Mouse (Mus musculus): Measurements from ENCODE around the gene Myo1c. TPM values are rescaled to one million over a fixed set of nuclear protein-coding genes. Genes with fewer than 3 reads are reported as not detected.

Myo1c gene
- polyA plus RNA-seq, 1 experiment from 2014 or later: 37.4 TPM

- H3K27me3 ChIP-seq (replicated peaks; ENCODE audit: control insufficient read depth, insufficient read depth, low read length): no peaks in the 10 kb centered on the region
- no peak overlapping the region for H3K27ac ChIP-seq (ENCODE audit: low read depth, low read length)
- peaks cover 61% of the 10 kb centered on the region for H3K36me3 ChIP-seq (ENCODE audit: control insufficient read depth, insufficient read depth, low read length)
- WGBS: 78% methylated on average over 12 of the region's 12 CpGs
- DNase-seq (ENCODE audit: low spot score) (no peak), ATAC-seq (replicated peaks; ENCODE audit: low FRiP score) (no peak)
- H3K9me3 ChIP-seq (ENCODE audit: control insufficient read depth, low read length): no peaks in the 10 kb centered on the region
- no peak overlapping the region for H3K9ac ChIP-seq (ENCODE audit: low read depth, low read length)
- no peak overlapping the region for H3K4me3 ChIP-seq (ENCODE audit: low read depth, low read length)
- H3K4me1 ChIP-seq (replicated peaks; ENCODE audit: control insufficient read depth, insufficient read depth, low read length): no peaks in the 10 kb centered on the region
- no peak overlapping the region for H3K4me2 ChIP-seq
Measured at GRCm38 (mm10) chr11:75669853-75670200, 19.5 kb downstream of the Myo1c start.

- no peak for ATAC-seq (replicated peaks; ENCODE audit: low FRiP score)
Measured at GRCm38 (mm10) chr11:75671426-75672180, 21.3 kb downstream of the Myo1c start.

GRCm38 (mm10) chr11:75673411-75673810 is 23.1 kb downstream of the Myo1c start:
- Histone ChIP-seq H3K9ac (ENCODE audit: low read depth, low read length) (no peak overlapping the region), H3K9me3 (ENCODE audit: control insufficient read depth, low read length) (no peaks in the 10 kb centered on the region), H3K27me3 (replicated peaks; ENCODE audit: control insufficient read depth, insufficient read depth, low read length) (no peaks in the 10 kb centered on the region), H3K4me2 (no peak overlapping the region), H3K27ac (ENCODE audit: low read depth, low read length) (no peak overlapping the region), H3K4me3 (ENCODE audit: low read depth, low read length) (no peak overlapping the region), H3K4me1 (replicated peaks; ENCODE audit: control insufficient read depth, insufficient read depth, low read length) (0 out of 2 replicates have a peak, but pooled peaks cover 2% of the 10 kb centered on the region), H3K36me3 (ENCODE audit: control insufficient read depth, insufficient read depth, low read length) (peaks cover 37% of the 10 kb centered on the region)
- DNase-seq (ENCODE audit: low spot score) (no peak), ATAC-seq (replicated peaks; ENCODE audit: low FRiP score) (no peak)
- 86% methylated on average over 5 of the region's 5 CpGs for WGBS

More at GRCm38 (mm10) chr11:75671426-75672180, 21.3 kb downstream of the Myo1c start:
- Histone ChIP-seq H3K4me1 (replicated peaks; ENCODE audit: control insufficient read depth, insufficient read depth, low read length) (no peaks in the 10 kb centered on the region), H3K4me2 (no peak overlapping the region), H3K9me3 (ENCODE audit: control insufficient read depth, low read length) (no peaks in the 10 kb centered on the region), H3K36me3 (ENCODE audit: control insufficient read depth, insufficient read depth, low read length) (peaks cover 45% of the 10 kb centered on the region), H3K9ac (ENCODE audit: low read depth, low read length) (no peak overlapping the region), H3K27me3 (replicated peaks; ENCODE audit: control insufficient read depth, insufficient read depth, low read length) (no peaks in the 10 kb centered on the region), H3K4me3 (ENCODE audit: low read depth, low read length) (no peak overlapping the region), H3K27ac (ENCODE audit: low read depth, low read length) (no peak overlapping the region)
- DNase-seq (ENCODE audit: low spot score): no peak
- 86% methylated on average over 22 of the region's 22 CpGs for WGBS

GRCm38 (mm10) chr11:75674875-75675274 is 24.6 kb downstream of the Myo1c start:
- WGBS: 83% methylated on average over 3 of the region's 3 CpGs
- no peak overlapping the region for H3K27ac ChIP-seq (ENCODE audit: low read depth, low read length)
- no peaks in the 10 kb centered on the region for H3K9me3 ChIP-seq (ENCODE audit: control insufficient read depth, low read length)
- 0 out of 2 replicates have a peak, but pooled peaks cover 2% of the 10 kb centered on the region for H3K4me1 ChIP-seq (replicated peaks; ENCODE audit: control insufficient read depth, insufficient read depth, low read length)
- H3K27me3 ChIP-seq (replicated peaks; ENCODE audit: control insufficient read depth, insufficient read depth, low read length): no peaks in the 10 kb centered on the region
- DNase-seq (ENCODE audit: low spot score): no peak
- no peak overlapping the region for H3K4me2 ChIP-seq
- no peak overlapping the region for H3K9ac ChIP-seq (ENCODE audit: low read depth, low read length)
- H3K36me3 ChIP-seq (ENCODE audit: control insufficient read depth, insufficient read depth, low read length): peaks cover 30% of the 10 kb centered on the region
- H3K4me3 ChIP-seq (ENCODE audit: low read depth, low read length): no peak overlapping the region
- ATAC-seq (replicated peaks; ENCODE audit: low FRiP score): no peak

- Histone ChIP-seq H3K4me2 (peak overlapping the region; percentile 93), H3K4me3 (ENCODE audit: low read depth, low read length) (peak overlapping the region; percentile 99), H3K9me3 (ENCODE audit: control insufficient read depth, low read length) (no peaks in the 10 kb centered on the region), H3K9ac (ENCODE audit: low read depth, low read length) (peak overlapping the region; percentile 98), H3K4me1 (replicated peaks; ENCODE audit: control insufficient read depth, insufficient read depth, low read length) (peaks cover 11% of the 10 kb centered on the region), H3K36me3 (ENCODE audit: control insufficient read depth, insufficient read depth, low read length) (peaks cover 6% of the 10 kb centered on the region), H3K27me3 (replicated peaks; ENCODE audit: control insufficient read depth, insufficient read depth, low read length) (no peaks in the 10 kb centered on the region), H3K27ac (ENCODE audit: low read depth, low read length) (peak overlapping the region; percentile 64)
- ATAC-seq (replicated peaks; ENCODE audit: low FRiP score): no peak
- no peak for DNase-seq (ENCODE audit: low spot score)
- WGBS: 78% methylated on average over 3 of the region's 3 CpGs
Measured at GRCm38 (mm10) chr11:75677881-75678746, 27.8 kb downstream of the Myo1c start.

GRCm38 (mm10) chr11:75678747-75679438 is 28.6 kb downstream of the Myo1c start, which contains the start of gene Crk:
Gene Crk (plus strand): TSS chr11:75679259.
- Histone ChIP-seq H3K4me1 (replicated peaks; ENCODE audit: control insufficient read depth, insufficient read depth, low read length) (peaks cover 11% of the 10 kb centered on the region), H3K4me3 (ENCODE audit: low read depth, low read length) (peak within 1 kb of the TSS; percentile 99), H3K4me2 (peak within 1 kb of the TSS; percentile 93), H3K36me3 (ENCODE audit: control insufficient read depth, insufficient read depth, low read length) (peaks cover 5% of the 10 kb centered on the region; the same call in 1 of the 2 replicates), H3K27me3 (replicated peaks; ENCODE audit: control insufficient read depth, insufficient read depth, low read length) (no peaks in the 10 kb centered on the region), H3K27ac (ENCODE audit: low read depth, low read length) (peak within 1 kb of the TSS; percentile 95), H3K9ac (ENCODE audit: low read depth, low read length) (peak within 1 kb of the TSS; percentile 98), H3K9me3 (ENCODE audit: control insufficient read depth, low read length) (no peaks in the 10 kb centered on the region)
- under 1% methylated on average over 55 of the region's 55 CpGs for WGBS
- ATAC-seq (replicated peaks; ENCODE audit: low FRiP score) (peak; percentile 97), DNase-seq (ENCODE audit: low spot score) (peak; percentile 96)

GRCm38 (mm10) chr11:75679439-75680171 is 29.3 kb downstream of the Myo1c start:
- H3K9ac ChIP-seq (ENCODE audit: low read depth, low read length): peak overlapping the region; percentile 98
- peak overlapping the region; percentile 95 for H3K27ac ChIP-seq (ENCODE audit: low read depth, low read length)
- no peaks in the 10 kb centered on the region for H3K9me3 ChIP-seq (ENCODE audit: control insufficient read depth, low read length)
- under 1% methylated on average over 43 of the region's 43 CpGs for WGBS
- peak; percentile 77 for DNase-seq (ENCODE audit: low spot score)
- H3K36me3 ChIP-seq (ENCODE audit: control insufficient read depth, insufficient read depth, low read length): peaks cover 8% of the 10 kb centered on the region; the same call in 1 of the 2 replicates
- H3K4me1 ChIP-seq (replicated peaks; ENCODE audit: control insufficient read depth, insufficient read depth, low read length): peaks cover 11% of the 10 kb centered on the region
- H3K4me3 ChIP-seq (ENCODE audit: low read depth, low read length): peak overlapping the region; percentile 99
- ATAC-seq (replicated peaks; ENCODE audit: low FRiP score): peak; percentile 70
- peak overlapping the region; percentile 93 for H3K4me2 ChIP-seq
- no peaks in the 10 kb centered on the region for H3K27me3 ChIP-seq (replicated peaks; ENCODE audit: control insufficient read depth, insufficient read depth, low read length)

GRCm38 (mm10) chr11:75684462-75684861 is 34.2 kb downstream of the Myo1c start:
- Histone ChIP-seq H3K27me3 (replicated peaks; ENCODE audit: control insufficient read depth, insufficient read depth, low read length) (no peaks in the 10 kb centered on the region), H3K36me3 (ENCODE audit: control insufficient read depth, insufficient read depth, low read length) (peaks cover 16% of the 10 kb centered on the region; the same call in 1 of the 2 replicates), H3K4me3 (ENCODE audit: low read depth, low read length) (no peak overlapping the region), H3K27ac (ENCODE audit: low read depth, low read length) (no peak overlapping the region), H3K9me3 (ENCODE audit: control insufficient read depth, low read length) (no peaks in the 10 kb centered on the region), H3K4me2 (no peak overlapping the region), H3K9ac (ENCODE audit: low read depth, low read length) (no peak overlapping the region), H3K4me1 (replicated peaks; ENCODE audit: control insufficient read depth, insufficient read depth, low read length) (peaks cover 14% of the 10 kb centered on the region)
- DNase-seq (ENCODE audit: low spot score) (no peak), ATAC-seq (replicated peaks; ENCODE audit: low FRiP score) (no peak)
- WGBS: 91% methylated on average over 5 of the region's 5 CpGs
